Mouse (Mus musculus): ENCODE results near the gene Hoxc8.

DNA sequence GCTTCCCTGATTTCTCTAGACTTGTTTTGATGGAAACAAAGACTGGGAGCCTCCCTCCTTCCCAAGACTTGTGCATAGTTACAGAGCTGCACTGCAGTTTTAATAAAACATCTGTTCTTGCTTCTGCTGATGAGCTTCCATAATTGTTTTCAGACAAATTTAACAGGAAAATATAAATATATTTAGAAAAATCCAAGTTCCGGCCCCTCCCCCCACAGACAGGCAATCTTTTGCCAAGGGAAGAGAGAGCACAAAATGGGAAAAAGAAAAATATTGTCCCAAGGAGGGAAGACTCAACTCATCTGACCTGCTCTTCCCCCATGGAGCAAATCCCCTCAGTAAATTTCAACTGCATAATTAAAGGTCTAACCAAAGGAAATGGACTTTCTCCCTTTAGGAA lies 15.9 kb downstream of the Hoxc8 start:
- TF ChIP-seq GATA1 (IDR thresholded peaks at IDR 0.05; ENCODE audit: low read length): no peak
- TF ChIP-seq TAL1 (IDR thresholded peaks at IDR 0.05; ENCODE audit: low read length): no peak

Measured in erythroblast, embryonic 14.5 days (primary cell).